Mouse (Mus musculus): ENCODE measurements around the gene Vmn1r13.

- TF ChIP-seq CTCF (IDR thresholded peaks at IDR 0.05; ENCODE audit: control insufficient read depth, insufficient read depth, low read length) (no peak), POLR2A (IDR thresholded peaks at IDR 0.05; ENCODE audit: borderline replicate concordance, control insufficient read depth, low read depth, low read length) (no peak)
These were observed 54.6 kb downstream of the Vmn1r13 start, which contains the start of gene Vmn1r15 for GRCm38 (mm10) chr6:57257652-57258051.

All from bone marrow, adult 2 months (tissue).